Mouse (Mus musculus): Measurements from ENCODE around the gene Pakap. TPM values are rescaled to one million over a fixed set of nuclear protein-coding genes. Genes with fewer than 3 reads are reported as not detected.

The Pakap gene
- polyA plus RNA-seq, 2 experiments = 0.51 TPM; not detected in 1

DNA sequence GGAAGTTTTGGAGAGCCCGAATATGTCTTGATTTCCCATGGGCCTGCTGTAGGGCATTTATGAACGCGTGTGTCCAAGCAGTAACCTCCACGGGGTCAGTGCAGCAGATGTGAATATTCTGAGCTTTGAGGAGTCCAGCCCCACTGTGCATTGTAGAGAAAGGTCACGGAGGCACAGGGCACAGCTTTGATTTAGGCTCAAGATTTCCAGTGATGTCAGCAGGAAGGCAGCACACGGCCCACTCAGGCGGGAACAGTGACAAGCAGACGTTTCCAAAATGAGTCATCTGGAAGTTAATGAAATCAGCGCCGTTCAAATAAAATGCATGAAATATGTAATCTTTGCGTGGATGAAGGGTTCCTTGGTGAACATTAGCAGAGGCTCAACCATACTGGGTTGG is 190.0 kb downstream of the Pakap start:
- no peaks in the 10 kb centered on the region for H3K27me3 ChIP-seq (ENCODE audit: control insufficient read depth, insufficient read depth, low read length)
- ATAC-seq (ENCODE audit: insufficient read depth) (no peak), DNase-seq (ENCODE audit: low read depth in 3 of 3, low spot score in 3 of 3) (no peak)
- no peak overlapping the region for H3K4me2 ChIP-seq (ENCODE audit: low read depth)
- WGBS (ENCODE audit: insufficient replicate concordance) = 70% methylated on average over 11 of the region's 11 CpGs
- H3K27ac ChIP-seq = no peak overlapping the region
- no peaks in the 10 kb centered on the region for H3K9me3 ChIP-seq (ENCODE audit: control insufficient read depth, low read length)
- H3K4me1 ChIP-seq (replicated peaks; ENCODE audit: control insufficient read depth in 2 of 2, insufficient read depth in 2 of 2, low read length in 1 of 2) = no peaks in the 10 kb centered on the region
- no peaks in the 10 kb centered on the region for H3K36me3 ChIP-seq (replicated peaks; ENCODE audit: control insufficient read depth, insufficient read depth, low read depth)
- TF ChIP-seq EP300 (IDR thresholded peaks at IDR 0.05; ENCODE audit: low read depth) (no peak), CTCF (IDR thresholded peaks at IDR 0.05; ENCODE audit: low read depth) (no peak)
- no peak overlapping the region for H3K9ac ChIP-seq (replicated peaks)
- no peak overlapping the region for H3K4me3 ChIP-seq (ENCODE audit: insufficient read depth in 1 of 2, low read depth in 2 of 2, low read length in 2 of 2)

DNA sequence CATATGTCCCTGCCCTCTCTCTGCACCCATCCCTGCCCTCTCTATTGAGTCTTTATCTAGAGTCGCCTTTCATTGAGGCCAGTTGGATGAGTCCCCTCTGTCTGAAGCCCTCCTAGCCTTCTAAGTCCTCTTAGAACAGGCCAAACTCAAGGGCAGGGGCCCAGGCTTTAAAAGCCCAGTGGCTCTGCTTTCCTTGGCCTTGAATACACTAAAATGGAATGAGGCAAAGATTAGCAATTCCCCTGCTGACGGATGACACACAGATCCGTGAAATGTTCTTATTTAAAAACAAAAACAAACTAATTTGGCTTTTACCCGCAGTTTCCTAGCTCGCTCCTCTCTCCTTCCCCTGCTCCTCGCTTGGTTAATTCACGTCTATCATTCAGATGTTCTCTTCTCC is 194.4 kb downstream of the Pakap start:
- Histone ChIP-seq H3K4me3 (ENCODE audit: insufficient read depth in 1 of 2, low read depth in 2 of 2, low read length in 2 of 2) (no peak overlapping the region), H3K4me2 (ENCODE audit: low read depth) (no peak overlapping the region), H3K4me1 (replicated peaks; ENCODE audit: control insufficient read depth in 2 of 2, insufficient read depth in 2 of 2, low read length in 1 of 2) (no peaks in the 10 kb centered on the region), H3K36me3 (replicated peaks; ENCODE audit: control insufficient read depth, insufficient read depth, low read depth) (no peaks in the 10 kb centered on the region), H3K9me3 (ENCODE audit: control insufficient read depth, low read length) (no peaks in the 10 kb centered on the region), H3K27me3 (ENCODE audit: control insufficient read depth, insufficient read depth, low read length) (no peaks in the 10 kb centered on the region), H3K9ac (replicated peaks) (no peak overlapping the region), H3K27ac (no peak overlapping the region)
- ATAC-seq (ENCODE audit: insufficient read depth) = no peak
- TF ChIP-seq EP300 (IDR thresholded peaks at IDR 0.05; ENCODE audit: low read depth) = no peak
- TF ChIP-seq CTCF (IDR thresholded peaks at IDR 0.05; ENCODE audit: low read depth) = no peak
- no peak for DNase-seq (ENCODE audit: low read depth in 3 of 3, low spot score in 3 of 3)
- WGBS (ENCODE audit: insufficient replicate concordance) = 57% methylated on average over 7 of the region's 7 CpGs

DNA sequence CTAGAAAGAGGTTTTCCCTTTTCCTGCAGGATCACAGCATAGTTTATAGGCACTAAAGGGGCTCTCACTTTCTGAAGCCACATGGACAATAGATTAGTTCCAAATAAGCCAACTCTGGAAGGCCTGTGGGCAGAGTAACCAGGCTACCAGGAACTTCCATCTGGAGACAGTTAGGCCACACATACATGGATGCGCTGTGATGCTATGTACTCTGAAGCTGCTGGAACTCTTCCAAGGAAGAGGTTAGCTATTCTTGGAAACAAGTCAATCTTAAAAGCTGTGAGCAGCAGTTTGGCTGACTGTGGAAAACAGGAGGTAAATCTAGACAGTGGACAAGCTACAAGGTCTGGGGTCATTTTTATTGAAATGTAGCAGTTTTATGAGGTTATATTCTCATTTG is 196.4 kb downstream of the Pakap start:
- TF ChIP-seq EP300 (IDR thresholded peaks at IDR 0.05; ENCODE audit: low read depth) = no peak
- TF ChIP-seq CTCF (IDR thresholded peaks at IDR 0.05; ENCODE audit: low read depth) = no peak
- DNase-seq (ENCODE audit: low read depth in 3 of 3, low spot score in 3 of 3) = no peak
- Histone ChIP-seq H3K4me2 (ENCODE audit: low read depth) (no peak overlapping the region), H3K27me3 (ENCODE audit: control insufficient read depth, insufficient read depth, low read length) (no peaks in the 10 kb centered on the region), H3K27ac (no peak overlapping the region), H3K36me3 (replicated peaks; ENCODE audit: control insufficient read depth, insufficient read depth, low read depth) (no peaks in the 10 kb centered on the region), H3K9ac (replicated peaks) (no peak overlapping the region), H3K9me3 (ENCODE audit: control insufficient read depth, low read length) (no peaks in the 10 kb centered on the region), H3K4me1 (replicated peaks; ENCODE audit: control insufficient read depth in 2 of 2, insufficient read depth in 2 of 2, low read length in 1 of 2) (no peaks in the 10 kb centered on the region), H3K4me3 (ENCODE audit: insufficient read depth in 1 of 2, low read depth in 2 of 2, low read length in 2 of 2) (no peak overlapping the region)
- ATAC-seq (ENCODE audit: insufficient read depth) = no peak
- 78% methylated on average over 1 of the region's 1 CpGs for WGBS (ENCODE audit: insufficient replicate concordance)

DNA sequence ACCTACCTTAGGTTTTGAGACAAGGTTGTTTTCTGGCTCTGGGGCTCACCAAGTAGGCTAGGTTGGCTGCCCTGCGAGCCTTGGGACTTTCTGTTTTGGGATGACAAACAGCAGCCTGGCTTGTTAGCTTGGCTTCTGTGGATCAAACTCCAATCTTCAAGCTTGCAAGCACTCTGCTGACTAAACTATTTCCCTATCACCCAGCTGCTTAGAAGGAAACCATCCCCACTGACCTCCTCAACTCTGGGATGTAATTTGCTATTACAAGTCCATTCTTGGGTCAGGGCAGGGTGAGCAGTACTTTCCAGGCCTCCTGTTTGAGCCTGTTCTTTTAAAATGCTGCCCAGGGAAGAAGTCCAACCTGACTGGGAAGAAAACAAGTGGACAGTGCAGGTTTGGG is 196.9 kb downstream of the Pakap start:
- ATAC-seq (ENCODE audit: insufficient read depth) (no peak), DNase-seq (ENCODE audit: low read depth in 3 of 3, low spot score in 3 of 3) (no peak)
- TF ChIP-seq EP300 (IDR thresholded peaks at IDR 0.05; ENCODE audit: low read depth) = no peak
- no peak for TF ChIP-seq CTCF (IDR thresholded peaks at IDR 0.05; ENCODE audit: low read depth)
- 44% methylated on average over 1 of the region's 1 CpGs for WGBS (ENCODE audit: insufficient replicate concordance)
- no peaks in the 10 kb centered on the region for H3K27me3 ChIP-seq (ENCODE audit: control insufficient read depth, insufficient read depth, low read length)
- no peaks in the 10 kb centered on the region for H3K9me3 ChIP-seq (ENCODE audit: control insufficient read depth, low read length)
- no peak overlapping the region for H3K9ac ChIP-seq (replicated peaks)
- no peak overlapping the region for H3K4me3 ChIP-seq (ENCODE audit: insufficient read depth in 1 of 2, low read depth in 2 of 2, low read length in 2 of 2)
- H3K27ac ChIP-seq = no peak overlapping the region
- H3K4me2 ChIP-seq (ENCODE audit: low read depth) = no peak overlapping the region
- H3K4me1 ChIP-seq (replicated peaks; ENCODE audit: control insufficient read depth in 2 of 2, insufficient read depth in 2 of 2, low read length in 1 of 2) = no peaks in the 10 kb centered on the region
- H3K36me3 ChIP-seq (replicated peaks; ENCODE audit: control insufficient read depth, insufficient read depth, low read depth) = no peaks in the 10 kb centered on the region

DNA sequence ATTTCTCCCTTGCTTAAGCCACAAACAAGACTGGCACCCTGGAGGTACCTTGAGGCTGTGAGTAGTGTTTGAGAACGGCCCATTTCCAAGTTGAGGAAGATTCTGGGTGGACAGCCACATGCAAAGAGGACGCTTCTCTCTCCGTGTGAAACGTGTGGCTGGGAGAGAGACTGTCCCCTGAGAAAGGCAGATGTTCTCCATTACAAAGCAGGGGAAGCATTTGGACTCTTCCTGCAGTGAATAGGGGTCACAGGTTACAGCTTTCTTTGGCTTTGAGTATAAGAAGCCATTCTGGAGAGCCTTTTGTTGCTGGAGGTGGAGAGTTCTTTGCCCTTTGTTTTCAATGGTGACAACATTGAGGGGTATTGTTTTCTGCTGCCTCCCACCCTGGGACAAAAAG is 197.8 kb downstream of the Pakap start:
- Histone ChIP-seq H3K4me1 (replicated peaks; ENCODE audit: control insufficient read depth in 2 of 2, insufficient read depth in 2 of 2, low read length in 1 of 2) (no peaks in the 10 kb centered on the region), H3K4me2 (ENCODE audit: low read depth) (no peak overlapping the region), H3K27me3 (ENCODE audit: control insufficient read depth, insufficient read depth, low read length) (no peaks in the 10 kb centered on the region), H3K36me3 (replicated peaks; ENCODE audit: control insufficient read depth, insufficient read depth, low read depth) (no peaks in the 10 kb centered on the region), H3K9me3 (ENCODE audit: control insufficient read depth, low read length) (no peaks in the 10 kb centered on the region), H3K9ac (replicated peaks) (no peak overlapping the region), H3K27ac (no peak overlapping the region), H3K4me3 (ENCODE audit: insufficient read depth in 1 of 2, low read depth in 2 of 2, low read length in 2 of 2) (no peak overlapping the region)
- ATAC-seq (ENCODE audit: insufficient read depth) (no peak), DNase-seq (ENCODE audit: low read depth in 3 of 3, low spot score in 3 of 3) (no peak)
- 46% methylated on average over 4 of the region's 4 CpGs for WGBS (ENCODE audit: insufficient replicate concordance)
- no peak for TF ChIP-seq EP300 (IDR thresholded peaks at IDR 0.05; ENCODE audit: low read depth)

Measured in liver, embryonic 14.5 days (tissue).